Mouse (Mus musculus) layer of hippocampus, adult 9-11 months (tissue): ENCODE results near the gene Gm3952.
A peak's percentile ranks its signal among the peaks of the same experiment; 100 is the strongest.

Source experiments
- DNase-seq: peaks from one replicate; pipeline ENCODE4 v3.0.0; 2022

The Gm3952 gene

GRCm38 (mm10) chr8:128798594-128798993 lies at the start of gene Gm3952:
Gm3952 (minus strand) TSS chr8:128798694.
- no peak for DNase-seq

- DNase-seq: no peak
Measured at GRCm38 (mm10) chr8:128843749-128844148, 45.3 kb upstream of the Gm3952 start.

- no peak for DNase-seq
Measured at GRCm38 (mm10) chr8:128812521-128812920, 14.0 kb upstream of the Gm3952 start.

GRCm38 (mm10) chr8:128735692-128736091 lies 62.8 kb downstream of the Gm3952 start:
- no peak for DNase-seq

GRCm38 (mm10) chr8:128734118-128734517 lies 64.4 kb downstream of the Gm3952 start:
- DNase-seq: peak; percentile 31

- DNase-seq: no peak
Measured at GRCm38 (mm10) chr8:128732254-128732653, 66.2 kb downstream of the Gm3952 start.

GRCm38 (mm10) chr8:128727213-128727612 lies 71.3 kb downstream of the Gm3952 start:
- no peak for DNase-seq

- no peak for DNase-seq
Measured at GRCm38 (mm10) chr8:128724819-128725218, 73.7 kb downstream of the Gm3952 start.

- DNase-seq: peak; percentile 64
Measured at GRCm38 (mm10) chr8:128716184-128716583, 82.3 kb downstream of the Gm3952 start.

- peak; percentile 45 for DNase-seq
Measured at GRCm38 (mm10) chr8:128709261-128709660, 89.2 kb downstream of the Gm3952 start.

- no peak for DNase-seq
Measured at GRCm38 (mm10) chr8:128704836-128705235, 93.7 kb downstream of the Gm3952 start.

GRCm38 (mm10) chr8:128704376-128704775 lies 94.1 kb downstream of the Gm3952 start:
- DNase-seq: no peak

- DNase-seq: no peak
Measured at GRCm38 (mm10) chr8:128697945-128698344, 100.5 kb downstream of the Gm3952 start.

- no peak for DNase-seq
Measured at GRCm38 (mm10) chr8:128696701-128697397, 101.6 kb downstream of the Gm3952 start.
